Mouse (Mus musculus) kidney, postnatal 36 days (tissue): ENCODE measurements around the gene Tmx1.
A peak's percentile ranks its signal among the peaks of the same experiment; 100 is the strongest.

Source experiments
- DNase-seq, 2 experiments: peaks; one replicate each; pipeline ENCODE4 v3.0.0; 2021 to 2022; ENCODE audit warnings: mixed read lengths in 2 of 2

Gene Tmx1

DNA sequence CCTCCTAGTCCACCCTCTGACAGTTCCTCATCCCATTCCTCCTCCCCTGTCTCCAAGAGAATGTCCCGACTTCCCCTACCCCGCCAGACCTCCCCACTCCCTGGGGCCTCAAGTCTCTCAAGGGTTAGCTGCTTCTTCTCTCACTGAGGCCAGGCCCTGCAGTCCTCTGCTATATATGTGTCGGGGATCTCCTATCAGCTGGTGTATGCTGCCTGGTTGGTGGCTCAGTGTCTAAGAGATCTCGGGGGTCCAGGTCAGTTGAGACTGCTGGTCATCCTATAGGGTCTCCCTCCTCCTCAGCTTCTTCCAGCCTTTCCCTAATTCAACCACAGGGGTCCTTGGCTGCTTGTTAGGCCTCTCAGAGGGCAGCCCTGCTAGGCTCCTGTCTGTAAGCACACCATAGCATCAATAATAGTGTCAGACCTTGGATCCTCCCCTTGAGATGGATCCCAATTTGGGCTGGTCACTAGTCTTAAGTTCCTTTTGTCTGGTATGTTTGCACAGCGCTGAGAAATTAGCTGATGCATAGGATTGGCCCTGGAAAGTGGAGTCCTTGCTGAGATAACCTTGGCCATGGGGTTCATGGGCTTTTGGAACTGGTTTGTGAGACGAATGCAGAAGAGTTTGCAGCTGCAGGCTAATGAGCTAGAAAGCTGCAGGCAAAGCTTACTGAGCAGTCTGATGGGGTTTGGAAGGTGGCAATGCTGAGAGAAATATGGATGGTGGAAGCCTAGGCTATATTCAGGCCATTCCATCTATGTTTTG lies 34.0 kb downstream of the Tmx1 start:
- no peak for DNase-seq

DNA sequence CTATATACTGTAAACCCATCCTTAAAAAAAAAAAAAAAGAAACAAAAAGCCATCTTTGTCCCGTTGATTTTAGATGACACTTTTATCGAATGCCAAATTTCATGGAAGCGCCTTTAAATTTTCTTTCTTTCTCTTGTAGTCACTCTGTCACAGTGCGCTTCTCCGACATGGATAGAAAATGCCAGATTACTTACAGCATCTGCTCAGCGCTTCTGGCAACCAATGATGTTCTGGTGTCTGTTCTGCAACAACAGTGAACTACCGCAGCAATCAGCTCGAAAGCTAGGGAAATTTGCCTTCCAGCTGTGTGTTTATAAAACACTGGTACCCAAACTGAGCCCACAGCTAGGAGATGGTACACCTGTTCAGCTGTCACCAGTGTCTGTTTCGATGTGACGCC lies 39.5 kb downstream of the Tmx1 start:
- no peak for DNase-seq

DNA sequence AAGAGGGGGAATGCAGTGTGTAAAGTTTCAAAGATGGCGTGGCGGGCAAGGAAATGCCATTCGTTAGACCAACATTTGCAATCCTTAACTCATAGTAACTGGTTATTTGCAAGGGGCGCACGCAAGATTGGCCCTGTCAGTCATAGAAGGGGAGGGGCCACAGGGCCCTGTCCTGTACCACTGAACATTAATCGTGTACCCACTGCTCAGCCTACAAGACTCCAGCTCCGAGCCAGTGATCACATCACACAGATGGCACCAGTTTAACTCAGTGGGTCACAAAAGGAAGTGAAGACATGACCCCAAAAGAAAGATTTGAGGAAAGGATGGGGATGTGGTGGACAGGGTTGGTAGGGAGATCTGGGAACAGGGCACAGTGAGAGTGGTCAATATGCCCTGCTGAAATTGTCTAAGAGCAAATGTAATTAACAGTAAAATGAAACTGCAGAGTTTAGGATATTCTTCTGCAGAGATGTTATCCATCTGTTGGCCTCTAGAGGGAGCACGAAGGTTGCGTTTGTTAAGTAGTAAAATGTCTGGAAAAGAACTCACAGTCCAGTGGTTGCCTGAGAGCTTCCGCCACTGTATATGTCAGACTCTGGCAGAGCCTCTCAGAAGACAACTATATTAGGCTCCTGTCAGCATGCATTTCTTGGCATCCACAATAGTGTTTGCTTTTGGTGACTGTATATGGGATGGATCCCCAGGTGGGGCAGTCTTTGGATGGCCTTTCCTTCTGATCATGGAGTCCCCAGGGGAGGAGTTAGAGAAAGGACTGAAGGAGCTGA lies 41.8 kb downstream of the Tmx1 start:
- peak; percentile 31 to 59 for DNase-seq

GRCm38 (mm10) chr12:70495282-70495922 lies 42.5 kb downstream of the Tmx1 start:
- DNase-seq = peak in 1 of 2 experiments; percentile 50

GRCm38 (mm10) chr12:70498091-70498490 lies 45.2 kb downstream of the Tmx1 start:
- DNase-seq = no peak

DNA sequence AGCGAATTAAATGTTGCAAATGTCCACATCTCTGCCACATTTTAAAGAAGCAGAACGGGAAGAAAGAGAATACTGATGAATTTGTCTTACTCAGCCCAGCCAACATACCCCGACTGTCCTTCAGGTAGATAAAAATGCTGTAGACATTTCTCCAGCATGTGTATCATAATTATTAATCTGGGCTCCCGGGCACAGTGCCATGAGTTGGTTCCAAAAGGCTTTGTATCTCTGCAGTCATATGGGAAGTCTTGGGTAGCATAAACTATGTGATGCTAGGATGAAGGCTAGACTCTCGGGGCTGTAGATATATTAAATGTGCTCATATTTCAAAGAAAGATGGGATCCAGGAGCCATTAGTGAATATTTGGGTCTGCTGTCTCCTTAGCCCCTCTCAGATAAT lies 53.1 kb downstream of the Tmx1 start:
- DNase-seq = no peak

DNA sequence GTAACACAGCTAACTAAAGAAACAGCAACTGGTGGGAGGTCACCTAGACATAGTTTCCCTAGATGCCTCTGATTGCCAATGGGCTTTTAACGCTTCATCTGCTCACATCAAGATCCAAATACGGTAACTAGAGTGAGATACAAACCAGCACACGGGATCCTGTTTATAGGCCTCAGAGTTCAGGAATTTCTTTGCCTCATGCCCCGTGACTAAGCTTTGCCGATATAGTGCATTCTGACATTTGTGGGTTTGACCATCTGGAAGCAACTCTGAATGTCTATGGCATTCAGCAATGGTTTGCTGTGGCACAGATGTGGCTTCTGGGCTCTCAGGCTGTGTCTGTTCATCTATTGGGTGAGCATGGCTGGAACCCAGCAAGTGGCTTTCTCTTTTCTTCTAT lies 59.1 kb downstream of the Tmx1 start:
- no peak for DNase-seq

GRCm38 (mm10) chr12:70512431-70512830 lies 59.5 kb downstream of the Tmx1 start:
- DNase-seq = no peak
